Mouse (Mus musculus) brown adipose tissue, adult 24 weeks (tissue): Measurements from ENCODE around the gene Plekha7. TPM values are rescaled to one million over a fixed set of nuclear protein-coding genes. Genes with fewer than 3 reads are reported as not detected.

Experiments used
- H3K27ac ChIP-seq: fragments of 200-500 bp; replicated peaks from 2 replicates; pipeline ENCODE4 v1.5.1; 2012; ENCODE audit warnings: low read depth, mild to moderate bottlenecking, low read length
- H3K4me1 ChIP-seq: fragments of 200-500 bp; 2 replicates; pipeline ENCODE4 v1.6.1; 2012; ENCODE audit warnings: low read length, mixed read lengths; ENCODE audit not compliant: control insufficient read depth, insufficient read depth, insufficient read length
- H3K4me3 ChIP-seq: fragments of 200-500 bp; 2 replicates; pipeline ENCODE4 v1.5.1; 2012; ENCODE audit warnings: low read depth, mild to moderate bottlenecking, low read length, moderate library complexity; ENCODE audit not compliant: insufficient read depth
- polyA plus RNA-seq: library from polyadenylated mRNA; stranded (reverse); fragments of >200 nt; gene quantifications from 2 replicates; pipeline ENCODE4 v1.2.4, GENCODE M21; 2012; ENCODE audit not compliant: missing spikeins, insufficient read depth, insufficient read length

Gene Plekha7
- polyA plus RNA-seq, 1 experiment = 0.59 TPM

DNA sequence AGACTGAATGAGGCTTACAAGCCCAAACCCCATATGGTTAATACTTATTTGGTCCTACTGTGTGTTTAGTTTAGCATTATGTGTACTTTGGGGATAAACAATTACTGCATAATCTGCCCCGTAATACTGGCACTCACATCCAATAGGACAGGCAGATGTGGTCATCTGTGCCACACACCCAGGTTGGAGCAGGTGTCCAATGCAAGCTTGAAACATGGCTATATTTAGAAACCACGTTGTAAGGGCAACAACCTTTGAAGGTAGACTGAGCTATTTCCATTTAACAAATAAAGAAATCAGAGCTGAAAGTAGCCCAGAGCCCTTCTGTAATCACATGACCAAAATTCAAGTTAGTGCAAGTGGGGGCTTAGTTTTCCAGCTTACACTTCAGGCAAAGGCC is 107.6 kb downstream of the Plekha7 start:
- Histone ChIP-seq H3K4me3 (no peak overlapping the region), H3K4me1 (peaks cover 11% of the 10 kb centered on the region), H3K27ac (no peak overlapping the region; the same call in 1 of the 2 replicates)

DNA sequence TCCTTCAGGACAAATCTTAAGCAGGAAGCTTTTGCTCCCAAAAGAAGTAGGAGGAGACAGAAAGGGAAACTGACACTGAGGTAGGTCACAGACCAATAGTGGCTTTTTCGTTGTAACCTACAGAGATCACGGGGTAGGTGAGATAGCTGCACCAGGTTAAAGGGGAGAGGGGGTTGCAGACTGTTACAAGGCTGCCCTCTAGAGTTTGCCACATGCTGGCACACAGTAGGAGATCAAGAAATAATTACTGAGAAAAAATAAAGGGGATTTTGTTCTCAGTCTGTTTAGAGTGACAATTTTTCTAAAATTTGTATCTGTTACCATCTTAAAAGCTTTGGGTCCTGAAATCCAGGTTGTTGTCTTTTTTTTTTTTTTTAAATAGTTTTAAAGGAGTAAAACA is 109.3 kb downstream of the Plekha7 start:
- Histone ChIP-seq H3K4me1 (peaks cover 11% of the 10 kb centered on the region), H3K4me3 (no peak overlapping the region), H3K27ac (0 out of 2 replicates have a peak overlapping the region, but pooled peaks have one; percentile 1)

DNA sequence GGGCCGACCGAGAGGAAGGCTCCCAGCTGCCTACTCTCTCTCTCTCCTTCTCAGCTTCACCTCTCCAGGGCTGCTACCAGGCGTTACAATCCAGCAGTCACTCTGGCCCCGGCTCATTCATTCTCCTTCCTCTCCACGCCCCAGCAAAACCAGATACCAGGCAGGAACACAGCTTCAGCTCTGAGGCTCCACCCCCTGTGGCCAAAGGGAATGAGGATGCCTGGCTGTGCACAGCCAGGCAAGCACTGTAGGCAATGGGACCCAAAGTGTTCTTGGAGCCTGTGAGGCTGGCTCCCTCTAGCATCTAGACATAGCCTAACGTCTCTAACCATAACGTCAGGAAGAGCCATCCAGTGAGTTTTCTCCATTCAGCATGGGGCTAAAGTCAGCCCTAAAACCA is 109.8 kb downstream of the Plekha7 start:
- peaks cover 7% of the 10 kb centered on the region for H3K4me1 ChIP-seq
- H3K4me3 ChIP-seq = no peak overlapping the region
- 0 out of 2 replicates have a peak overlapping the region, but pooled peaks have one; percentile 1 for H3K27ac ChIP-seq

DNA sequence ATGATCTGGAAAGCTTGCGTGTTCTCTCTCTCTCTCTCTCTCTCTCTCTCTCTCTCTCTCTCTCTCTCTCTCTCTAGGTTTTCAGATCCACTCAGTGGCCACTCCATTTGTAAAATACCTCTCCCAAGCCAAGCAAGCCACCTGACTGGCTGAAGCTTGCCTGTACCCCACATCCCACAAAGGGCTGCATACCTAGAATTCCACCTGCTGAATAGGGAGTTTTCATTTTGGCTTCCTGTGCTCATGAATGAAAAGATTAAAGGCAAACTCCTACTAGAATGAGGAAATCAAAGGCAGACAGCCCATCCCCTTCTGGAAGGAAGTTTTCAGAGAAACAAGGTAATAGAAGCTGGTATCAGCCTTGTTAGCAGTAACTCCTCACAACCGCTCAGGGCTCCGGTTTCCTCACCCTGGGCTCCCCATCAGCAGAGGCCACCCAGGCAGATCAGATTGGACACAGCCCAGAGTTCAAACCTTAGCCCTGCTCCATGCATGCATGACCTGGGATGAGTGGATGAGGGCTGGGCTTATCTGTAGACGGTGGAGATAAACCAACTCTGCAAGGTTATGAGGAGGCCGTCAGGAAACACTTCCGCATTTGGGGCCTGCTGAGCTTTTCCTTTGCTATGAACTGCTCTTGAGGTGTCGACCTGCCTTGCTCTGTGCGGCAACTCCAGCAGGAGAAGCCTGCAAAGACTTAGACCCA is 111.0 kb downstream of the Plekha7 start:
- H3K4me3 ChIP-seq = no peak overlapping the region

DNA sequence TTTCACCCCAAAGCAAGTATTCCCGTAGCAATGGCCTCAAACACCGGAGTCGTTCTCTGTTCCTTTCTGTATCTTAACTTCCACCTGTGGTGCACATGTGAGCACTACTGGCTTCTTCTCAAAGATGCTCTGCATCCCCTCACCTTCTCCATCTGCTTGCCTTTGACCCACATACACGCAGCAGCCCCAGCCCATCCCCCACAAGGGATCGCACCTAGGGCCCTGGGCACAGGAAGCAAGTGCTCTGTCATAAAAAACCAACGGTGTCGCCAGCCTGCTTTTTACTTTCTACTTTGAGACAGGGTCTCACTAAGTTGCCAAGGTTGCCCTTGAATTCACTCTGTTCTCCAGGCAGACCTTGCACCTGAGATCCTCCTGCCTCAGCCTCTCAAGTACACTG is 113.2 kb downstream of the Plekha7 start:
- Histone ChIP-seq H3K4me3 (no peak overlapping the region), H3K27ac (no peak overlapping the region), H3K4me1 (0 out of 2 replicates have a peak, but pooled peaks cover 2% of the 10 kb centered on the region)

More for the DNA sequence above, 111.0 kb downstream of the Plekha7 start:
- Histone ChIP-seq H3K4me1 (peaks cover 7% of the 10 kb centered on the region), H3K27ac (no peak overlapping the region)

DNA sequence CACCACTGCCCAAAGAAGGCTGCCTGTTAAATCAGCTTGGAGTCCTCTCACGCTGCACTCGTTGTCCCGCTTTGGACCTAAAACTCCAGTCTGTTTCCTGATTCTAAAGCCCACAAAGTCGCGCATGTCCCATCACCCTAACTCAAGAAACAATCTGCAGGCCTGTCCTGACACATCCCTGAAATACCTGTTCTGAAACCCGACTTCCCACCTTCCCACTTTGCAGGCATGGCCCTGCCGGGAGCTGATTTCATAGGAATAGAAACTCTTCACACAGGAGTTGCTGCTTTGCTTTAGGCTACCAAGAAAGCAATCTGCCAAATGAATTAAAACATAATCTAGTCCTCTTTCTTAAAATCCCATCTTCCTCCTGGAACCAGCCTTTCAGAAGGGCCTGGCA is 115.2 kb downstream of the Plekha7 start:
- Histone ChIP-seq H3K4me3 (no peak overlapping the region), H3K27ac (no peak overlapping the region), H3K4me1 (0 out of 2 replicates have a peak, but pooled peaks cover 2% of the 10 kb centered on the region)

DNA sequence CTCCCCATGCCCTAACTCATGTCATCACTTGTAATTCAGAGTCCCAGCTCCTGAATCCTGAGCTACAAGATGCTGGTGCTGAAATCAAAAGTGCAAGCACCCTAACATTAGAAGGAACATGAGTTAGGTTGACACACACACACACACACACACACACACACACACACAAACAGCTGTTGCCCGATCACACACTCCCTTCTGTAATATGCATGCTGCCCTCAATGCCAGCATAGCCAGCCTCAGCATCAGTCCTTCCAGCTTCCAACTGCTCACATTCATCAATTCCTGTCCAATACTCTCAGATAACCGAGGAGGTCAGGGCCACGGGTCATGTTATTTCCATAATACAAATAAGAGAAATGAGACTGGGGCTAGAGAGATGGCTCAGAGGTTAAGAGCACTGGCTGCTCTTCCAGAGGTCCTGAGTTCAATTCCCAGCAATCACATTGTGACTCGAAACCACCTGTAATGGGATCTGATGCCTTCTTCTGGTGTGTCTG is 116.0 kb downstream of the Plekha7 start:
- no peak overlapping the region for H3K4me3 ChIP-seq
- H3K4me1 ChIP-seq = no peaks in the 10 kb centered on the region
- H3K27ac ChIP-seq = no peak overlapping the region

DNA sequence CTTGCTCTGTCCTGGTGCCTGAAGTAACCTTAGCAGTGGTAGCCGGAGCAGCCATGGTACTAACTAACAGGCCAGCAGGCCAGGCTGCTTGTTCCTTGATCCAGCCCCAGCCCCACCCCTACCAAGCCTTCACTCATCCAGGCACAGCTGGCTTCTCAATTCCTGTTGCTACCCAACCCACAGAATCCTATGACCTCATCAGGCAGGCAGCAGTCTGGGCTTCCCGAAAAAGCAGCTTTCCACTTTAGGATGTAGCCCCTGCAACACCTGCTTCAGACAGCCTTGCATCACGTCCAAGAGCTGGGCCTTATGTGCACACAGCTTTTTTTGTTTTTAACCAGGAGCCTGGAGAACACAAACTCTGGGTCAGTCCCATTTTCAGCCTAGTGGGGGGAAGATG is 117.0 kb downstream of the Plekha7 start:
- no peak overlapping the region for H3K4me3 ChIP-seq
- no peaks in the 10 kb centered on the region for H3K4me1 ChIP-seq
- H3K27ac ChIP-seq = no peak overlapping the region

DNA sequence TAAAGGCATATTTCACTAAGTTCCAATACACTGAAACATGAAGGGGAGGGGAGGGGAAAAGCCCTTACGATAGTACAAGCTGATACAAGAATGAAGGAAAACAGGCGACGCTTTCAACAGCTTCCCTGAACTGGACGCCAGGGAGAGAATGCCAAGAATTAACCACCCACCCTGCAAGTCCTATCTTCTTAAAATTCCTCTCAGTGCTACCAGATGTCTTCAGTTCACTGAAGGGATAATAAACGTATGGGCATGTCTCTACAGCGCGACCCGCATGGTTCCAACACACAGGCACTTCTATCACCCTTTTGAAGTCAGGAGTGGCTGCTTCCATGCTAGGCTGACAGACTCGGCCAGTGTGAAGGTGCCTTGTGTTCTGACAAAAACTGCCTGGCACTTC is 118.5 kb downstream of the Plekha7 start:
- H3K27ac ChIP-seq = no peak overlapping the region
- no peaks in the 10 kb centered on the region for H3K4me1 ChIP-seq
- no peak overlapping the region for H3K4me3 ChIP-seq

DNA sequence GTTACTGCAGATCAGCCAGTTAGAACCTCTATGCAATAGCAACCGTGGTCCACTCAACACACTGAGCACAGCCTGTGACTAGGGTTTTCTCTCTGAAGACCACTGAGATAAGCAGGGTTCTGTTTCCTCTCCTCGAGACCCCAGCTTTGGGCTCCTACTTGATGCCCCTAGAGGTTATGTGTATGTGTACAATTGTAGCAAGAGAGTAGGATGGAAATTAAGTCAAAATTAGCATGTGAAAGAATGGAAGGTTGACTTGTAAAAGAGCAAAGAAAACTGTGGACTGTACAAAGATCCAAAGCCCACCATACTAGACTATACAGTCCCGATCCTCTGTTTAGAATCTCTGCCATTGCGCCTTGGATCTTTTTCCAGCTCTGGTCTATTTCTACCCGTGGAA is 119.8 kb downstream of the Plekha7 start:
- Histone ChIP-seq H3K4me3 (no peak overlapping the region), H3K4me1 (no peaks in the 10 kb centered on the region), H3K27ac (no peak overlapping the region)

DNA sequence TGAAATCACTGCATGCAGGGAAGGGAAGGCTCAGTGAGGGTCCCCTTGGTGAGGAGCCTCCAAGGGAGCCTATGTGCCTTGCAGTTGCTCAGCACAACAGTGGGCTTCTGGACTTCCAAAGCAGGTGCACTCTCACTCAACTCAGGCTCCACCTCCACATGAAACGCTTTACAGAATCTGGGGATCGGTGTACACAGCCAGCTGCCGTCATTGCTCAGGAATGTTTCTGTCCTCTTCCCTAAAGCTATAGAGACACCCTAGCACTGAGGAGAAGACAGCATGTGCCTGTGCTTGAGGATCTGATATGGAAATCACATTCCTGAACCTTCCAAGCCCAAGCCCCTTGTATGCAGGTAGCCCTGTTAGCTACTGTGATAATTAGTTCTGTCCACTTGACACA is 120.7 kb downstream of the Plekha7 start:
- Histone ChIP-seq H3K27ac (no peak overlapping the region), H3K4me3 (no peak overlapping the region), H3K4me1 (no peaks in the 10 kb centered on the region)

DNA sequence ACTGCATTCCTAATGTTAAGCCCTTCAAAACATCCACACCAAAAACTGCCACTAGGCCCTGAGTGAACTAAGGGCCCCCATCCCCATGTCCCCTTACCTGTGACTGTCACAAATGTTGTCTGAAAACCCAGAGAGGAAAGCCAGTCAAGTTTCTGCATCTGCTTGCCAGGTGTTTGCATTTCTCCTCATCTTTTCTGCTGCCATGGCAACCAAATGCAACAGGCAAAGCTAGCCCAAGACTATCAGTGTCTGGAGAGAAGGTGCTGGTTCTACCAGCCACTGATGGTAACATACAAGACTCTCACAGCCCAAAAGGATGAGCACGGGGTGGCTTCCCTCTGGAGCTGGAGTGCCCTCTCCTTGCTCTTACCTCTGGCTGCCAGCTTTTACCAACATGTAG is 121.3 kb downstream of the Plekha7 start:
- Histone ChIP-seq H3K4me3 (no peak overlapping the region), H3K27ac (no peak overlapping the region), H3K4me1 (no peaks in the 10 kb centered on the region)

DNA sequence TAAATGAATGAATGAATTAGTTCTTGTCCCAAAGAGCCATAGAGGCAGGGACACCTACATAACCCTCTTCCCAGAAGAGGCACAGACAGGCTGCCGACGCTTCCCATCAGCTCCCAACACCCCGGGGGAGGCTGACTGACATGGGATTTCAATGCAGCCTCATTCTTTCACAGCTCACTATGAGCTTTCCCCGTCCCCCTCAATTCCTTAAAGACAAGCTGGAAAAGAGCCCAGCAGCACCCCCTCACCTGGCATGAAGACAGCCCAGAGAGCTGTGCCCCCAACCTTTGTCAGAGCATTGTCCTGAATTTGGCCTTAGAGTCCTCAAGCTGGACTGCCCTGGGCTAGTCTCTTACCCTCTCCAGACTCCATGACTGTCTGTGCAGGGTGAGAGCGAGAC is 122.0 kb downstream of the Plekha7 start:
- H3K4me1 ChIP-seq = no peaks in the 10 kb centered on the region
- no peak overlapping the region for H3K4me3 ChIP-seq
- H3K27ac ChIP-seq = no peak overlapping the region

DNA sequence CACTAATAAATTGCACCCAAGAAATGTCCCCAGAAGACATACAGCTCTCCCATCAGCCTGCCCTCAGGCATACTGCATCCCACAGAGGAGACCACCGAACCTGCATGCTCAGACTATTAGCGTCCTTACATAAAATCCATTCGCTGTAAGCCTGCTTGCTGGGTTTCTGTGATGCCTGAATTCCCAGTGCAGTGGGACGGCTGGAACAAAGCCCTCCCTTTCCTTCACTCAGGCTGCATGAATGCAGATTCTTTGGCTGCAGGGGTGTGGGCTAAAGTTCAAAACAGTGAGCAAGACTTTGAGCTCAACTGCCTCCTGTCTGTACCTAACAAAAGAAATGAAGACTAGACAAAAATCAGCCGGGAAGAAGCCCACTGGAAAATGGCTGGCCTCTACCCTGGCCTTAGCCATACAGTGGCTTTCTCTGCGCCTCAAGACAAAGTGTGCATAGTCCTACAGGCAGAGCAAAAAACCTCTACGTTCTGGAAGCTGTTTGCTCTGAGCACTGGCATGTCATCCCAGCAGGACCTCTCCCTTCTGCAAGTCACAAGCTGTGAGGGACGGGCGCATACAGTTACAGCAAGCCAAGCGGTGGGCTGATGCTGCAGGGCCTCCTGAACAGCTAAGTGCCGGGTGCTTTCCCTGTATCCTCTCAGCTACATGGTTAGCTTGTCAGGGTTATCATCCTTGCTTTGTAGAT is 123.7 kb downstream of the Plekha7 start:
- Histone ChIP-seq H3K27ac (no peak overlapping the region), H3K4me1 (no peaks in the 10 kb centered on the region), H3K4me3 (no peak overlapping the region)

DNA sequence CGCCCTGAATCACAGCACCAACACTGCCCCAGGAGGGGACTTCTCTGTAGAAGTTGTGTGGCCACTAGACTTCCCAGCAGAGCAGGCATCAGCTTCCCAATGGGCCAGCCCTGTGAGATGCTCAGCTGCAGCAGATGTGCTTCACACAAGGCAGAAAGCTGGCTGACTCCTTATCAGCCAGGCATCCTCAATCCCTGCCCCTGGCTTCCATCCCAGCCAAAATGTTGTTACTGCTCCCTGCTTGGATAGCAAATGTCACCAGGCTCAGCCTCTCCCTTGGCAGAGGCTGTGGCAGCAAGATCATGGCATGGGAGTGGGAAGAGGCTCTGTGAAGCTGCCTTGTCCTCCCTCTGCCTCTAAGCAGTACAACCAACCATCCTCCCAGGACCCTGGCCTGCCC is 125.7 kb downstream of the Plekha7 start:
- Histone ChIP-seq H3K4me3 (no peak overlapping the region), H3K27ac (no peak overlapping the region), H3K4me1 (no peaks in the 10 kb centered on the region)
